Mouse (Mus musculus) stomach, embryonic 14.5 days (tissue): ENCODE data around the gene Gm20716. TPM values are rescaled to one million over a fixed set of nuclear protein-coding genes. Genes with fewer than 3 reads are reported as not detected.
A peak's percentile ranks its signal among the peaks of the same experiment; 100 is the strongest.

Experiments used
- ATAC-seq: fragments of 200-750 bp; cut with Nextera tagmentation; 2 replicates; pipeline ENCODE4 v1.8.0; 2017; ENCODE audit warnings: low read depth, moderate TSS enrichment; ENCODE audit not compliant: insufficient number of reproducible peaks, insufficient read depth, low FRiP score
- H3K27ac ChIP-seq: fragments of 300-500 bp; sonication (generic); 2 replicates; pipeline ENCODE4 v1.5.1; 2014; ENCODE audit warnings: mild to moderate bottlenecking, low read length, moderate library complexity, mixed read lengths
- H3K27me3 ChIP-seq: fragments of 300-500 bp; sonication (generic); 2 replicates; pipeline ENCODE4 v1.6.1; 2014; ENCODE audit warnings: low read length, control low read depth, mixed read lengths; ENCODE audit not compliant: control insufficient read depth, insufficient read depth
- H3K36me3 ChIP-seq: fragments of 300-500 bp; sonication (generic); 2 replicates; pipeline ENCODE4 v1.6.1; 2014; ENCODE audit warnings: mild to moderate bottlenecking, control low read depth, low read length, moderate library complexity, mixed read lengths; ENCODE audit not compliant: control insufficient read depth, insufficient read depth
- H3K4me1 ChIP-seq: fragments of 300-500 bp; sonication (generic); 2 replicates; pipeline ENCODE4 v1.6.1; 2014; ENCODE audit warnings: low read length, control low read depth, mixed read lengths; ENCODE audit not compliant: control insufficient read depth, insufficient read depth
- H3K4me2 ChIP-seq: fragments of 300-500 bp; sonication (generic); replicated peaks from 2 replicates; pipeline ENCODE4 v1.6.1; 2014; ENCODE audit warnings: low read depth, low read length, control low read depth
- H3K4me3 ChIP-seq: fragments of 300-500 bp; sonication (generic); 2 replicates; pipeline ENCODE4 v1.5.1; 2014; ENCODE audit warnings: low read depth, low read length, control low read depth
- H3K9ac ChIP-seq: fragments of 300-500 bp; sonication (generic); replicated peaks from 2 replicates; pipeline ENCODE4 v1.6.1; 2014; ENCODE audit warnings: low read depth, mild to moderate bottlenecking, control low read depth, low read length, moderate library complexity, mixed read lengths
- H3K9me3 ChIP-seq: fragments of 300-500 bp; sonication (generic); 2 replicates; pipeline ENCODE4 v1.6.1; 2016; ENCODE audit warnings: low read depth, low read length, control low read depth; ENCODE audit not compliant: control insufficient read depth
- WGBS: fragments of 180-500 bp; shearing (Covaris S2); extraction: QIAGEN DNeasy Blood & Tissue Kit; methylation state at CpG from one replicate; pipeline ENCODE4 v1.1.7; 2014; 5-methylcytosine and 5-hydroxymethylcytosine counted together
- polyA plus RNA-seq: library from polyadenylated mRNA; unstranded; fragments of >200 nt; fragmentation: Nextera tagmentation; extraction: Ambion mirVana; gene quantifications from 2 replicates; pipeline ENCODE4 v1.2.1, GENCODE M21; 2014

The Gm20716 gene
- polyA plus RNA-seq, 1 experiment from 2014 or later = 31.9 TPM

DNA sequence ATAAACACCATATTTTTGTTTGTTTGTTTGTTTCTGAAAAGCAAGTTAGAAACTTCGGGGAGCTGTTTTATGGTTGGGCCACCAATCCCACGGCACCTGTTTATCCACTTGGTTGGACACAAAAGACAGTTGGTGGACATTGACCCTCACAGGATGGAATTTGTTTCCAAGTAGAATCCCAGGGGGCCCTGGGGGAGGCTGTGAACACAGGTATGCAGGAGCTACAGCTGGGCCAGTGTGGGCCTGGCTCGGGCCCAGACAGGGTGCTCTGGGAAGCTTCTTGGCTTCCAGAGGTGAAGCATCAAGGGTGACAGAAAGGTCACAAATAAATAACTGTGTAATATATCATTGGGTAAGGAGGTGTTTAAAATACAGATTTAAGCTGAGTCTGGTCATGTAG lies 26.3 kb upstream of the Gm20716 start:
- H3K4me1 ChIP-seq = no peaks in the 10 kb centered on the region
- no peak overlapping the region for H3K9ac ChIP-seq
- no peak for ATAC-seq
- no peak overlapping the region for H3K4me3 ChIP-seq
- H3K4me2 ChIP-seq = no peak overlapping the region
- no peaks in the 10 kb centered on the region for H3K9me3 ChIP-seq
- no peaks in the 10 kb centered on the region for H3K27me3 ChIP-seq
- no peaks in the 10 kb centered on the region for H3K36me3 ChIP-seq
- WGBS = 61% methylated on average over 3 of the region's 3 CpGs
- no peak overlapping the region for H3K27ac ChIP-seq

DNA sequence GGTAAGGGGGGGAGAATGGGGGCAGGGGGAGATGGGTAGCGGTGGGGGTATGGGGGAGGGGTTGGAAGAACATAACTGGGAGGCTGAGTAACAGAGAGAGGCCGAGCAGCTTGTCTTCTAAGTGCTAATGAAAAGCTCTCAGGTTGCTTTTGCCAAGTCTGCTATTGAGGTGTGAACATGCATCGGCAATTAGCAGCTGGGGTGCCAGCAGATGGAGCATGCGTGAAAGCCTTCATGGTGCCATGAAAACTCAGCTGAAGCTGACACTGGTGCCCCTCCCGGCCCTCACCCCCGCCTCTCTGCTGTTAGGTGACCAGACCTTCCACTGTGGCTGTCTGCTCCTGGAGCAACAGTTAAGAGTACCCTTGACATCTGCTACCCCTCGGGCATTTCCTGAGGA lies 23.7 kb upstream of the Gm20716 start:
- H3K36me3 ChIP-seq = no peaks in the 10 kb centered on the region
- H3K9me3 ChIP-seq = no peaks in the 10 kb centered on the region
- H3K4me3 ChIP-seq = no peak overlapping the region
- H3K9ac ChIP-seq = no peak overlapping the region
- no peak overlapping the region for H3K27ac ChIP-seq
- H3K4me1 ChIP-seq = no peaks in the 10 kb centered on the region
- no peaks in the 10 kb centered on the region for H3K27me3 ChIP-seq
- 34% methylated on average over 7 of the region's 7 CpGs for WGBS
- H3K4me2 ChIP-seq = no peak overlapping the region
- no peak for ATAC-seq

DNA sequence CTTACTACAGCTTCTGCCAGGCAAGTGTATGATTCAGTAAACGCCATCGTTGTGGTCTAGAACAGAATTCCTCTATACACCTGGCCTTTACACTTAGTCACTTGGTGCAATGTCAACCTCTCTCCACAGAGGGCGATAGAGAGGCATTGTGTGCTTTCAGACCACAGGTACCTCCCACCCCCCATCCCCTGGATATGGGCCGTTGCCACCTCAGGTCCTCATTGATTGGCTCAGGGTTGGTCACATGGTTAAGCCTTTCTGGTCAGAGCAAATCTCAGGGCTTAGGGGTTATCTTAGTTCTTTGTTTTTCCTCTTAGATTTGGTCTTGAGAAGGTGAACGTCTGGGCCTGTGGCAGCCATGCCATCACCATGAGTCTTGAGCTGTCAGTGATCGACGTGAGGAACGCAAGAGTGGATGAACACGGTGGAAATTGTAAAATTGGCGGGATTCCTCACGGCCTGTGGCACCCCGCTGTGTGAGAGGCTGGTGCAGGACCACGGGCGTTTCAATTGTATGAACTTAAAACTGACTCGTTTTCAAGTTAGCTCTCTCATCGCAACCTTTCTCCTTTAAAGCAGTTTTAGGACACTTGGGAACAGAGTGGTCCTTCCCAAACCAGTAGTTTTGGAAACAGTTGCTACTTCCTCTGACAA lies 22.6 kb upstream of the Gm20716 start:
- Histone ChIP-seq H3K4me3 (no peak overlapping the region), H3K27ac (no peak overlapping the region), H3K27me3 (no peaks in the 10 kb centered on the region), H3K9me3 (no peaks in the 10 kb centered on the region), H3K36me3 (no peaks in the 10 kb centered on the region), H3K4me2 (no peak overlapping the region), H3K9ac (no peak overlapping the region), H3K4me1 (no peaks in the 10 kb centered on the region)
- no peak for ATAC-seq
- 14% methylated on average over 16 of the region's 16 CpGs for WGBS

DNA sequence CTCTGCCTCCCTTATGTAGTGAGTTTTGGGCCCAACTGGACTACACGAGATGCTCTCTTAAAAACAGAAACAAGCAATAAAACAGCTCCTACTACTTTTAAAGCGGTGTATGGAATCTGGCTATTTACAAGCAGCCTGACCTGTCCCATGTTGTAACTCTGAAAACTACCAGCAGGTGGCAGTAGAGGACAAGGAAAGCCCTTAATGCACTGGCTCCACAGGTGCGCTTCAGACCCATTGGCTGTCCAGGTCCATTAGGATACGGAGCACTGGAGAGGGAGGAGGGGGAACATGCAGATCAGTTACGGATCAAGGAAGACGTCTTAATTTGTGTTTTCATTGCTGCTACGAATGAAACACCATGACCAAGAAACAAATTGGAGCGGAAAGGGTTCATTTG lies 20.1 kb upstream of the Gm20716 start:
- no peak overlapping the region for H3K27ac ChIP-seq
- H3K4me3 ChIP-seq = no peak overlapping the region
- H3K9ac ChIP-seq = no peak overlapping the region
- peak; percentile 49; the same call in 1 of the 2 replicates for ATAC-seq
- no peak overlapping the region for H3K4me2 ChIP-seq
- H3K36me3 ChIP-seq = no peaks in the 10 kb centered on the region
- H3K4me1 ChIP-seq = no peaks in the 10 kb centered on the region
- WGBS = 22% methylated on average over 8 of the region's 8 CpGs
- H3K9me3 ChIP-seq = no peaks in the 10 kb centered on the region
- H3K27me3 ChIP-seq = no peaks in the 10 kb centered on the region

DNA sequence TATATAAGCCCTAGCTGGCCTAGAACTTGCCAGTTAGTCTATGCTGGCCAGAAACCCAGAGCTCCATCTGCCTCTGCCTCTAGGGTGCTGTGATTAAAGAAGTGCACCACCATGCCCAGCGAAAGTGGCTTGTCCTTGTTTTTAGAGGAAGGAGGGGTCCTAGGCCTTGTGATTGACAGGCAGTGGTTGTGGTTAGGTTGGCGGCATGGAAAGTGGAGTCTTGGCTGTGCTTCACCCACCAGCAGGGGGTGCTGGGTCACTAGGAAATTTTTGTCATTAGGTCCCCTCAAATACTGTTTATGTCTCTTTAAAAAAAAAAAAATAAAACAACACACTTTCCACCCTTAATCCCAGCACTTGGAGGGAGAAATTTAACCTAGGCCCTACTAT lies 18.7 kb upstream of the Gm20716 start:
- no peak overlapping the region for H3K27ac ChIP-seq
- ATAC-seq = no peak
- WGBS = 32% methylated on average over 2 of the region's 2 CpGs
- no peaks in the 10 kb centered on the region for H3K27me3 ChIP-seq
- no peaks in the 10 kb centered on the region for H3K9me3 ChIP-seq
- H3K4me1 ChIP-seq = no peaks in the 10 kb centered on the region
- no peak overlapping the region for H3K4me2 ChIP-seq
- H3K4me3 ChIP-seq = no peak overlapping the region
- H3K36me3 ChIP-seq = no peaks in the 10 kb centered on the region
- H3K9ac ChIP-seq = no peak overlapping the region

DNA sequence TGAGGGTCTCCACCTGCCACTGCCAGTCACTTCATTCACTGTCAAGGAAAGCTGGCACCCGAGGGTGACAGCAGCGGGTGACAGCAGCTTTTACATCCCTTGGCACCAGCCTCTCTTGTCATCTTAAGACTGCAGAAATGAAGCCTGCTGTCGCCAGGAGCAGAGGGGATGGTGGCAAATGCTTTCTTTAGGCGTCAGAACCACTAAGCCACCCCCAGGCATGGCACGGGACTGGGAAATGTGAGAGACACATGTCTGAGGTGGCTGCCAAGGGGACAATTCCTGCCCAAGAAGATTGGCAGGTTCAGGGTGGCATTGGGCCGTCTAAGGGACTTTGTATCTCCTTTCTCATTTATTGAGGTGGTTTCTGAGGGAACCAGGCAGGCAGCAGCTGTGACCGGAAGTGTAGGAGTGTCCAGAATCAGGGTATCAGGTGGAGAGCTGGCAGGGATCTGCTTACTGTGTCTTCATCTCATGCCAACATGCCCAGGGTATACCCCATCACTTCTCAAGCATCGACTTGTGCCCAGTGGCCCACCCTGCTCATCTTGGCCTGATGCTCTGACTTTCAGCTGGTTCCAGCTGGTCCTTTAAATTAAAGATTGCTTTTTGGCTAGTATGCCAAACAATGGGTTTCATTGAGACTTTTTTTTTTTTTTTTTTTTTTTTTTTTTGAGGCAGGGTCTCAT lies 18.1 kb upstream of the Gm20716 start:
- WGBS = 79% methylated on average over 8 of the region's 8 CpGs
- Histone ChIP-seq H3K9ac (no peak overlapping the region), H3K27me3 (no peaks in the 10 kb centered on the region), H3K9me3 (no peaks in the 10 kb centered on the region), H3K4me2 (no peak overlapping the region), H3K4me3 (no peak overlapping the region), H3K27ac (no peak overlapping the region), H3K36me3 (no peaks in the 10 kb centered on the region), H3K4me1 (no peaks in the 10 kb centered on the region)
- no peak for ATAC-seq

DNA sequence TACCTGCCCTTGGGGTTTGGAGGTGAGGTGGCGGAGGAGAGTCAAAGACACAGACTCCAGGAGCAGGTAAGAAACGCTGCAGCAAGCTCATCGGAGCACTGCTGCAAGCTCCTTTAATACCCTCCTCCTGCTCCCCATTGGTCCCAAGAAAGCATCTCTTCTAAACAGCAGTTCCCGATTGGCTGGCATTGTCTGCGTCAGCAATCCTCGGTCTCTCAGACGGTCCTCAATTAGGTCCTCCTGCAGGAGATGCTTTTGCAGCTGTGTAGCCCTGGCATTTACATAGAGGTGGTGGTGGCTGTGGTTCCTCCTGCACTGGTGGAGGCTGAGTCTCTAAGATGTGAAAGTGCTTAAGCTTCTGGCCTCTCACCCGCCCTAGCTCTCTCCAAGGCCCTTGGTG lies 15.4 kb upstream of the Gm20716 start:
- WGBS = 33% methylated on average over 8 of the region's 8 CpGs
- Histone ChIP-seq H3K9me3 (no peaks in the 10 kb centered on the region), H3K4me1 (no peaks in the 10 kb centered on the region), H3K36me3 (no peaks in the 10 kb centered on the region), H3K4me3 (no peak overlapping the region), H3K27ac (no peak overlapping the region), H3K4me2 (no peak overlapping the region), H3K27me3 (no peaks in the 10 kb centered on the region), H3K9ac (no peak overlapping the region)
- no peak for ATAC-seq

DNA sequence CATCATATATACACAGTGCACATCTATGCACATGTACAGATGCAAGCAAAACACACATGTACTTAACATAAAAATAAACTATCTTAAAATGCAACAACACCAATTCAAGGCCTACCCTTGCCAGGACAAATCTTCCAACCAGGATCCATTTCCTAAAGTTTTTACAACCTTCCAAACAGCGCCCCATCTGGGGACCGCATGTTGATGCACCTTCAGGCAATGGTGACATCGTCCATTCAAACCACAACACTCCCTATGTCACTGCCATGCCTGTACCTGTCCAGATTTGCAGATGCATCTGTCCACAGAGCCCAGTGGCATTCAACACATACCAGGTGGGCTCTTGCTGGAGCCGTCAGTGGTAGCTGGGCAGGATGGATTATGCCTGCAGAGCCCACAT lies 13.1 kb upstream of the Gm20716 start:
- Histone ChIP-seq H3K27me3 (no peaks in the 10 kb centered on the region), H3K9ac (no peak overlapping the region), H3K9me3 (no peaks in the 10 kb centered on the region), H3K27ac (no peak overlapping the region), H3K4me3 (no peak overlapping the region), H3K4me1 (no peaks in the 10 kb centered on the region), H3K36me3 (no peaks in the 10 kb centered on the region), H3K4me2 (no peak overlapping the region)
- 76% methylated on average over 4 of the region's 4 CpGs for WGBS
- ATAC-seq = no peak

DNA sequence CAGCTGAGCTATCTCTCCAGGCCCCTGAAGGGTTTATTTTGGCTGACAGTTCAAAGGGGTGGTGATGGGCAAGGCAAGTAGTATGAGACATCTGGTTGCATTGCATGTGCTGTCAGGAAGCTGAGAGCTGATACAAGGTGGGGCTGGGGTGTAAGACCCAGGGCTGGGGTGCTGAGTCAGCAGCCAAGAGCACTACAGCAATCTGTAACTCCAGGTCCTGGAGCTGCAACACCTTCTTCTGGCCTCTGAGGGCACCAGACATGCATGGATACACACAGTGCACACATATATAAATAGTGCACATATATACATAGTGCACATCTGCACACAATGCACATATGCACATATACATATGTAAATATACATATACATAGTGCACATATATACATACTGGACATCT lies 12.7 kb upstream of the Gm20716 start:
- ATAC-seq = no peak
- no peaks in the 10 kb centered on the region for H3K27me3 ChIP-seq
- no peak overlapping the region for H3K9ac ChIP-seq
- H3K9me3 ChIP-seq = no peaks in the 10 kb centered on the region
- no peaks in the 10 kb centered on the region for H3K36me3 ChIP-seq
- H3K4me2 ChIP-seq = no peak overlapping the region
- H3K27ac ChIP-seq = no peak overlapping the region
- H3K4me1 ChIP-seq = no peaks in the 10 kb centered on the region
- no peak overlapping the region for H3K4me3 ChIP-seq
